ENCODE assay signal across 19 mouse cellular contexts in genomic region chr1:19226699-19227098, GRCm38 (mm10). TPM values are rescaled to one million over a fixed set of nuclear protein-coding genes. Genes with fewer than 3 reads are reported as not detected.
A peak's percentile ranks its signal among the peaks of the same experiment; 100 is the strongest.
DNase-seq lines count a peak whose midpoint lies in the region; ATAC-seq and TF ChIP-seq lines count a peak whose summit lies in the region.
"Had no signal": no experiment of that assay in that cellular context is flagged by ENCODE, and none has a peak within 500 bp of the region (broad histone marks: within the 10 kb centered on the region; RNA-seq: fewer than 3 reads in every experiment).

No protein-coding gene starts in this region.

- peak overlapping the region; percentile 33; the same call in 1 of the 2 replicates for H3K27ac ChIP-seq in kidney, adult 2 months (ENCODE audit: insufficient read depth, low read depth, low read length)
- no peak overlapping the region for H3K27ac ChIP-seq in forebrain, postnatal 0 days (ENCODE audit: low read depth, low read length)
- H3K27ac ChIP-seq in midbrain, embryonic 14.5 days (replicated peaks; ENCODE audit: low read depth, low read length): no peak overlapping the region
- H3K27ac ChIP-seq in cerebellum, adult 2 months (ENCODE audit: insufficient read depth, low read length): no peak overlapping the region
- H3K27ac ChIP-seq: limb, embryonic 13.5 days; macrophage; stomach, embryonic 15.5 days had no signal

- no peak for TF ChIP-seq POLR2A in kidney, adult 2 months (IDR thresholded peaks at IDR 0.05; ENCODE audit: low read depth, low read length)
- no peak for TF ChIP-seq POLR2A in brain, embryonic 14.5 days (IDR thresholded peaks at IDR 0.05; ENCODE audit: borderline replicate concordance, extremely low read depth, insufficient read depth, insufficient read length, poor library complexity, severe bottlenecking)
- TF ChIP-seq POLR2A in cerebellum, adult 2 months (IDR thresholded peaks at IDR 0.05; ENCODE audit: borderline replicate concordance, insufficient read depth, low read length): no peak

- 11% methylated on average over 8 of the region's 8 CpGs for WGBS in kidney, adult 2 months
- 3% methylated on average over 8 of the region's 8 CpGs for WGBS in forebrain, postnatal 0 days
- WGBS in midbrain, embryonic 14.5 days: 1% methylated on average over 8 of the region's 8 CpGs
- WGBS in cerebellum, adult 2 months: 2% methylated on average over 8 of the region's 8 CpGs

- H3K36me3 ChIP-seq in kidney, adult 2 months (ENCODE audit: control insufficient read depth, insufficient read depth, low read length): no peaks in the 10 kb centered on the region
- H3K36me3 ChIP-seq in forebrain, postnatal 0 days (ENCODE audit: insufficient read depth): no peaks in the 10 kb centered on the region
- no peaks in the 10 kb centered on the region for H3K36me3 ChIP-seq in midbrain, embryonic 14.5 days (ENCODE audit: control insufficient read depth, insufficient read depth, low read length)
- H3K36me3 ChIP-seq: limb, embryonic 13.5 days; stomach, embryonic 15.5 days had no signal

- ATAC-seq in forebrain, postnatal 0 days: peak; percentile 65; the same call in 1 of the 2 replicates
- peak; percentile 37; the same call in 1 of the 2 replicates for ATAC-seq in midbrain, embryonic 14.5 days (ENCODE audit: low FRiP score, low TSS enrichment)

- H3K4me1 ChIP-seq in kidney, adult 2 months (ENCODE audit: control insufficient read depth, insufficient read depth, low read length): no peaks in the 10 kb centered on the region
- no peaks in the 10 kb centered on the region for H3K4me1 ChIP-seq in forebrain, postnatal 0 days (ENCODE audit: insufficient read depth)
- no peaks in the 10 kb centered on the region for H3K4me1 ChIP-seq in midbrain, embryonic 14.5 days (ENCODE audit: control insufficient read depth, insufficient read depth, low read length)
- H3K4me1 ChIP-seq in cerebellum, adult 2 months (ENCODE audit: control insufficient read depth, insufficient read depth, low read length): no peaks in the 10 kb centered on the region
- H3K4me1 ChIP-seq: stomach, embryonic 15.5 days had no signal

- H3K27me3 ChIP-seq in kidney, adult 2 months (replicated peaks; ENCODE audit: control insufficient read depth, insufficient read depth, low read length): 0 out of 2 replicates have a peak, but pooled peaks cover under 1% of the 10 kb centered on the region
- H3K27me3 ChIP-seq in forebrain, postnatal 0 days (ENCODE audit: insufficient read depth, low read length): peaks cover 95% of the 10 kb centered on the region
- H3K27me3 ChIP-seq in midbrain, embryonic 14.5 days (ENCODE audit: control insufficient read depth, insufficient read depth, low read length): peaks cover 94% of the 10 kb centered on the region
- H3K27me3 ChIP-seq in cerebellum, adult 2 months (ENCODE audit: control insufficient read depth, insufficient read depth, low read length): no peaks in the 10 kb centered on the region; the same call in 1 of the 2 replicates

- no peak for TF ChIP-seq CTCF in kidney, adult 2 months (conservative IDR thresholded peaks at IDR 0.05; ENCODE audit: insufficient read depth, insufficient read length, low read depth, low read length)
- no peak for TF ChIP-seq CTCF in brain, embryonic 14.5 days (IDR thresholded peaks at IDR 0.05; ENCODE audit: borderline replicate concordance, extremely low read depth, insufficient read depth, insufficient read length)
- TF ChIP-seq CTCF in forebrain, postnatal 0 days (IDR thresholded peaks at IDR 0.05; ENCODE audit: low read depth): no peak
- TF ChIP-seq CTCF in cerebellum, adult 2 months (IDR thresholded peaks at IDR 0.05; ENCODE audit: borderline replicate concordance, insufficient read depth, low read depth, low read length): no peak

- DNase-seq in kidney, adult 2 months: no peak
- no peak for DNase-seq in kidney, postnatal 36 days
- DNase-seq in brain, embryonic 14.5 days (ENCODE audit: low read depth): peak; percentile 47
- peak; percentile 51 for DNase-seq in forebrain, postnatal 0 days
- peak; percentile 60 for DNase-seq in midbrain, embryonic 14.5 days
- no peak for DNase-seq in cerebellum, adult 2 months
- no peak for DNase-seq in cerebellum, adult 11 months
- DNase-seq: adrenal gland, postnatal 25 days; B cell, adult 2 months; heart, adult 11 months; right cerebral cortex, postnatal 4 days; thymus, postnatal 25 days had no signal

- H3K4me2 ChIP-seq in forebrain, postnatal 0 days (ENCODE audit: low read depth): no peak overlapping the region
- H3K4me2 ChIP-seq in midbrain, embryonic 14.5 days (ENCODE audit: low read length): no peak overlapping the region
- H3K4me2 ChIP-seq: limb, embryonic 13.5 days; stomach, embryonic 15.5 days had no signal

- no peak overlapping the region for H3K9ac ChIP-seq in forebrain, postnatal 0 days
- H3K9ac ChIP-seq in midbrain, embryonic 14.5 days (replicated peaks; ENCODE audit: low read length): no peak overlapping the region
- H3K9ac ChIP-seq: limb, embryonic 13.5 days; stomach, embryonic 15.5 days had no signal

- no peak overlapping the region for H3K4me3 ChIP-seq in kidney, adult 2 months (ENCODE audit: insufficient read depth, low read depth, low read length)
- H3K4me3 ChIP-seq in forebrain, postnatal 0 days (ENCODE audit: low read depth, low read length): no peak overlapping the region
- H3K4me3 ChIP-seq in midbrain, embryonic 14.5 days (replicated peaks; ENCODE audit: low read depth, low read length): no peak overlapping the region
- no peak overlapping the region for H3K4me3 ChIP-seq in cerebellum, adult 2 months (replicated peaks; ENCODE audit: insufficient read depth, low read depth, low read length)
- H3K4me3 ChIP-seq: limb, embryonic 13.5 days; myocyte; stomach, embryonic 15.5 days had no signal

- no peaks in the 10 kb centered on the region for H3K9me3 ChIP-seq in forebrain, postnatal 0 days (ENCODE audit: low read length)
- H3K9me3 ChIP-seq in midbrain, embryonic 14.5 days (ENCODE audit: control insufficient read depth, low read length): no peaks in the 10 kb centered on the region
- H3K9me3 ChIP-seq: limb, embryonic 13.5 days; stomach, embryonic 15.5 days had no signal

RNA-seq across cellular contexts. Expression of gene Tfap2b, which starts 18.0 kb away (rescaled TPM):
- polyA plus RNA-seq in kidney, adult 2 months (2012; rRNA removed): 36.0 and 44.2 TPM in 2 replicates
- polyA plus RNA-seq in brain, embryonic 14.5 days (2012; rRNA removed): 71.9 and 125 TPM in 2 replicates
- total RNA-seq in forebrain, postnatal 0 days (2014; rRNA removed): 1.0 and 1.6 TPM in 2 replicates
- 1.5 and 1.8 TPM in 2 replicates for polyA plus RNA-seq in forebrain, postnatal 0 days (2015; fragmentation: Nextera tagmentation; extraction: Ambion mirVana)
- 239 and 249 TPM in 2 replicates for polyA plus RNA-seq in midbrain, embryonic 14.5 days (2014; fragmentation: Nextera tagmentation; extraction: Ambion mirVana)
- 17.9 and 24.4 TPM in 2 replicates for polyA plus RNA-seq in cerebellum, adult 2 months (2012; rRNA removed)
- total RNA-seq: ES-E14 had no signal
- polyA plus RNA-seq: intestine, embryonic 14.5 days; liver, embryonic 16.5 days; macrophage; myocyte had no signal

Comparison
In these comparisons a context has a peak if more than half of its experiments do, and no peak if none do; other contexts are left out.
1. DNase-seq: peak in brain, embryonic 14.5 days (single experiment), forebrain, postnatal 0 days (single experiment) and midbrain, embryonic 14.5 days (single experiment); none in kidney, adult 2 months (single experiment), kidney, postnatal 36 days (0 of 2), cerebellum, adult 2 months (0 of 2) and cerebellum, adult 11 months (single experiment).